Mouse (Mus musculus) CH12.LX (cell line): ENCODE measurements around the gene Cryzl2.

Experiments
- CHD1 ChIP-seq: IDR thresholded peaks from 2 replicates; pipeline ENCODE4 v1.6.1; 2012; ENCODE audit warnings: low read depth, low read length, improper control_type of control experiment, inconsistent platforms
- CHD2 ChIP-seq: IDR thresholded peaks from 2 replicates; pipeline ENCODE4 v1.6.1; 2011; ENCODE audit warnings: low read length, improper control_type of control experiment
- CTCF ChIP-seq, 2 experiments: IDR thresholded peaks in 1 of 2; conservative IDR thresholded peaks in 1 of 2; 2 replicates each; pipeline ENCODE4 v1.5.1; 2011 to 2012; ENCODE audit warnings: low read depth in 2 of 2, low read length in 2 of 2, improper control_type of control experiment in 1 of 2, inconsistent platforms in 1 of 2, mild to moderate bottlenecking in 1 of 2, moderate library complexity in 1 of 2
- ETS1 ChIP-seq: conservative IDR thresholded peaks from 2 replicates; pipeline ENCODE4 v1.6.1; 2012; ENCODE audit warnings: low read depth, mild to moderate bottlenecking, inconsistent platforms, low read length, improper control_type of control experiment, moderate library complexity
- ZMIZ1 ChIP-seq: IDR thresholded peaks from 2 replicates; pipeline ENCODE4 v1.6.1; 2012; ENCODE audit warnings: low read depth, mild to moderate bottlenecking, inconsistent platforms, low read length, improper control_type of control experiment
- ZNF384 ChIP-seq: IDR thresholded peaks from 2 replicates; pipeline ENCODE4 v1.6.1; 2012; ENCODE audit warnings: low read depth, low read length, improper control_type of control experiment, inconsistent platforms

GRCm38 (mm10) chr1:157411341-157411710 is 47.1 kb upstream of the Cryzl2 start:
- no peak for TF ChIP-seq CTCF (conservative IDR thresholded peaks at IDR 0.05 in 1 of 2, IDR thresholded peaks at IDR 0.05 in 1 of 2; ENCODE audit: low read depth in 2 of 2, low read length in 2 of 2)
- TF ChIP-seq ZNF384 = no peak
- TF ChIP-seq CHD1 = no peak
- no peak for TF ChIP-seq ETS1
- TF ChIP-seq CHD2 = no peak
- TF ChIP-seq ZMIZ1 = no peak
